Mouse (Mus musculus) kidney, postnatal 14 days (tissue): Measurements from ENCODE around the gene Map3k21.

ENCODE experiments used
- DNase-seq: peaks from one replicate; pipeline ENCODE4 v3.0.0; 2022; ENCODE audit warnings: mixed read lengths

Gene Map3k21

GRCm38 (mm10) chr8:125980826-125981225 is 70.6 kb downstream of the Map3k21 start:
- no peak for DNase-seq

- no peak for DNase-seq
Observed at GRCm38 (mm10) chr8:125983515-125983914, 73.3 kb downstream of the Map3k21 start.

- DNase-seq = no peak
Observed at GRCm38 (mm10) chr8:125984140-125984539, 73.9 kb downstream of the Map3k21 start.

DNA sequence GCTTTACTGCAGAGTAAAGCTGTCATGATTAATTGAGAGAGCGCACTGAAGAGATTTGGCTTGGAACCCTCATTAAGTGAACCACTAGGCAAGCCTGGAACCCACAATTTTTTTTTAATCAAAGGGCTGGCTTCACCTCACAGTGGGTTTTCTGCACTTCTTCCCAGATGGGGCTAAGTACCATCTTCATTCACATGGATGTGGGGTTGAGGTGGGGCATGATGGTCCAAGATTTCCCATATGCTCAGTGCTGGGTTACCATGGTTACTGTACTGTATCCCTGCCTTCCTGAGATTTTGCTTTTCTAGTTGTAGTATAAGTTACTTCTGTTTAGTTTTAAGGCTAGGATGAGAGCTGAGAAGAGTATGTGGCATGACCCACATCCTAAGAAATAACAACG is 75.1 kb downstream of the Map3k21 start:
- DNase-seq = no peak

DNA sequence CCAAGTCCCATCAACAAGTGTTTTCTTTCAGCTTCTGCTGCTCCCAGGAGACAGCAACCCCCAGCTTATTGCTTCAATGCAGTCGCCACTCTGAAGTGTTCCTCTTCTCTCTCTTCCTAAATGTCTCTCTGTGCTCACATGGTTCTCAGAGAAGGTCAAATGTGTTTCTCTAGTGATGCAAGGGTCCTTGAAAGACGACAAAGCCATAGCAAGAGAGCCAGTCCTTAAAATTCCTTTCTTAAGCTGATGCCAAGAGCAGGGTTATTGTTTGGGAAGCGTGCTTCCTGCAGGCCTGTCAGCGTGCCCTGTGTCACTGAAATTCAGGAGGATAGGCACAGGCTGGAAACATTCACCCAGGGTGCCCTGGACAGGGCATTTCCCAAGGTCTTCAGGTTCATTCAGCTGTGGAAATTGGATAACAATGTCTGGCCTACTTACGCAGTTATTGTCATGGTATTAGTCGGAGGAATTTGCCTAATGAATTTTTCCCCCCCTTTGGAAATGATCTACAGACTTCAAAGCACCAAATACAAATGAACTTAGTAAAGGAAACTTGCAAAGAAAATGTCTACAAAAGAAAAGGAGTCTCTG is 76.8 kb downstream of the Map3k21 start:
- no peak for DNase-seq

DNA sequence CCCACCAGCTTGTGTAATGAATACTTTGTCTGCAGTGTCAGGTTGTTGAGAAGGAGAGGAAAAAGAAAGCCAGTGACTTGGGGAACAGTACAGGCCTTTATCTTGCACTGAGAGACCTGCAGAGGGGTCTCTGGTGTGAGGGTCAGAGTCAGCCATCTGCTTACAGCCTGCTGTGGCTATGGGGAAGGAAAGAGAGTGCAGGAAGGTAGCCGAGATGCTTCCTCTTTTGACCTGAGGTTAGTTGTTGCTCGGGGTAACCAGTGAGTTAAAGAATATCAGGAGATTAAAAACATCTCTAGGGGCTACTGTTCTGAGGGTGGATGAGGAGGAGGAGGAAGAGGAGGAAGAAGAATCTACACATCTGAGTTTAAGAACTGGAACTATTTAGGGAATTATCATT is 77.7 kb downstream of the Map3k21 start:
- no peak for DNase-seq

DNA sequence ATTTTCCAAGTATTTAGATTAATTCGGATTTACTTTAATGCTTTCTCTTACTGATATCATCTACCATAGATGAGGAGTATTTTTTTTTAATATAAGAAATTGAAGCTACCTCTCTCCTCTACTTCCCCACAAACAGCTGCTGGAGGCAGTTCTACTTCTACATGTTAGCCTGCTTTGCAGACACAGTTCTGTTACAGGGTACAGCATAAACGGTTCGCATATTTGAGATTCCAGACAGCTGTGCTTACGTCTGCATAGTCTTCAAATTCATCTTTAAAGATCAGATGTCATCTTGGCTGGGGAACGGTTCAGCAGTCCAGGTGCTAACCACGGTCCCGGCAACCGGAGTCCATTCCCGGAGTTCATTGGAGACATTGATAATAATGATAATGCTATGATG is 83.4 kb downstream of the Map3k21 start:
- no peak for DNase-seq

- DNase-seq = peak; percentile 84
Observed at GRCm38 (mm10) chr8:125995101-125995986, 85.1 kb downstream of the Map3k21 start, which contains the start of gene Kcnk1. TSS of gene Kcnk1 (plus strand) at chr8:125995170.

GRCm38 (mm10) chr8:125996031-125996839 is 86.0 kb downstream of the Map3k21 start:
- peak; percentile 76 for DNase-seq

DNA sequence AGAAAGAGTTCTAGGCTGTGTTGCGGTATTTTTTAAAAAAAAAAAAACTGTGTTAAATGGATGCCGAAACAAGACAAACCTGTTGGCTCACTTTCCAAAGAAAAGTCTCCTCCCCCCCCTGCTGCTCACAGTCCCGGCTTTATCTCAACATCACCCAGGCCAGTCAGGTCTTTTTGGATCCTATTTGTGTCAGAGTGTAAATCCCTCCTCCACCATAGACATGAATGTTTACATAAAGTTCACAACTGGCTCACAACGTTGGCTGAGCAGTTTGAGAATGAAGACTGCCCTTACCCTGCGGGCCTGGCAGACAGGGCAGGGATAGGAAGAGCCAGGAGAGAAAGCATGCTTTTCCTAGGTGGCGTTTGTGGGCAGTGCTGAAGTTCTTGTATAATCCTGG is 86.7 kb downstream of the Map3k21 start:
- DNase-seq = peak; percentile 19
